Mouse (Mus musculus) erythroblast, embryonic 14.5 days (primary cell): Measurements from ENCODE around the gene Ajm1.

Experiments used
- GATA1 ChIP-seq: IDR thresholded peaks from 2 replicates; pipeline ENCODE4 v1.6.1; 2012; ENCODE audit warnings: low read length, inconsistent platforms, mixed read lengths
- TAL1 ChIP-seq: IDR thresholded peaks from 3 replicates; pipeline ENCODE4 v1.6.1; 2012; ENCODE audit warnings: low read length, inconsistent platforms, mixed read lengths

- no peak for TF ChIP-seq TAL1
- TF ChIP-seq GATA1, result no peak
Observed at GRCm38 (mm10) chr2:25578796-25579736, 2.5 kb downstream of the Ajm1 start.
